Mouse (Mus musculus) forebrain, postnatal 0 days (tissue): ENCODE data around the gene Nkg7. TPM values are rescaled to one million over a fixed set of nuclear protein-coding genes. Genes with fewer than 3 reads are reported as not detected.
"Not testable (repeated sequence)": the region's sequence is repeated elsewhere in the genome, so short reads cannot be mapped to it uniquely, and the experiment has no call there.

Experiments
- ATAC-seq: fragments of 200-750 bp; cut with Nextera tagmentation; 2 replicates; pipeline ENCODE4 v1.8.0; 2017; ENCODE audit warnings: mild to moderate bottlenecking, moderate library complexity
- DNase-seq: peaks from one replicate; pipeline ENCODE4 v3.0.0-alpha.2; 2015
- H3K27ac ChIP-seq: fragments of 300-500 bp; sonication (generic); 2 replicates; pipeline ENCODE4 v1.5.1; 2014; ENCODE audit warnings: low read depth, mild to moderate bottlenecking, antibody characterized with exemption, low read length, moderate library complexity, mixed read lengths
- H3K27me3 ChIP-seq: fragments of 300-500 bp; sonication (generic); 2 replicates; pipeline ENCODE4 v1.6.1; 2014; ENCODE audit warnings: mild to moderate bottlenecking, low read length, mixed read lengths; ENCODE audit not compliant: insufficient read depth
- H3K36me3 ChIP-seq: fragments of 300-500 bp; sonication (generic); 2 replicates; pipeline ENCODE4 v1.6.1; 2014; ENCODE audit warnings: mild to moderate bottlenecking, moderate library complexity; ENCODE audit not compliant: insufficient read depth
- H3K4me1 ChIP-seq: fragments of 300-500 bp; sonication (generic); 2 replicates; pipeline ENCODE4 v1.6.1; 2014; ENCODE audit warnings: antibody characterized with exemption; ENCODE audit not compliant: insufficient read depth
- H3K4me2 ChIP-seq: fragments of 300-500 bp; sonication (generic); 2 replicates; pipeline ENCODE4 v1.6.1; 2014; ENCODE audit warnings: low read depth, mild to moderate bottlenecking, moderate library complexity
- H3K4me3 ChIP-seq: fragments of 300-500 bp; sonication (generic); 2 replicates; pipeline ENCODE4 v1.5.1; 2014; ENCODE audit warnings: low read depth, low read length, mixed read lengths
- H3K9ac ChIP-seq: fragments of 300-500 bp; sonication (generic); 2 replicates; pipeline ENCODE4 v1.6.1; 2014; ENCODE audit warnings: mild to moderate bottlenecking
- H3K9me3 ChIP-seq: fragments of 300-500 bp; sonication (generic); 2 replicates; pipeline ENCODE4 v1.6.1; 2016; ENCODE audit warnings: low read length
- CTCF ChIP-seq: sonication (generic); IDR thresholded peaks from 2 replicates; pipeline ENCODE4 v1.5.1; 2016; ENCODE audit warnings: antibody characterized with exemption, control low read depth, low read depth
- WGBS: fragments of 180-500 bp; shearing (Covaris S2); extraction: QIAGEN DNeasy Blood & Tissue Kit; methylation state at CpG from one replicate; pipeline ENCODE4 v1.1.7; 2014; 5-methylcytosine and 5-hydroxymethylcytosine counted together
- polyA plus RNA-seq: library from polyadenylated mRNA; unstranded; fragments of >200 nt; fragmentation: Nextera tagmentation; extraction: Ambion mirVana; gene quantifications from 2 replicates; pipeline ENCODE4 v1.2.1, GENCODE M21; 2015
- total RNA-seq: library from RNA; depleted of rRNA; stranded (reverse); fragments of >200 nt; gene quantifications from 2 replicates; pipeline ENCODE4 v1.2.3, GENCODE M21; 2014; rRNA removed

The Nkg7 gene
- total RNA-seq (not detected in 2 replicates), polyA plus RNA-seq (not detected in 2 replicates)

GRCm38 (mm10) chr7:43436341-43437255 is at the start of gene Nkg7:
TSS of gene Nkg7 (plus strand) at chr7:43437073.
- Histone ChIP-seq H3K27me3 (no peaks in the 10 kb centered on the region), H3K4me1 (no peaks in the 10 kb centered on the region), H3K36me3 (no peaks in the 10 kb centered on the region), H3K9ac (no peak within 1 kb of the TSS), H3K4me2 (no peak within 1 kb of the TSS), H3K9me3 (no peaks in the 10 kb centered on the region), H3K4me3 (no peak within 1 kb of the TSS), H3K27ac (no peak within 1 kb of the TSS)
- DNase-seq (no peak), ATAC-seq (no peak)
- 79% methylated on average over 10 of the region's 10 CpGs for WGBS
- no peak for TF ChIP-seq CTCF

DNA sequence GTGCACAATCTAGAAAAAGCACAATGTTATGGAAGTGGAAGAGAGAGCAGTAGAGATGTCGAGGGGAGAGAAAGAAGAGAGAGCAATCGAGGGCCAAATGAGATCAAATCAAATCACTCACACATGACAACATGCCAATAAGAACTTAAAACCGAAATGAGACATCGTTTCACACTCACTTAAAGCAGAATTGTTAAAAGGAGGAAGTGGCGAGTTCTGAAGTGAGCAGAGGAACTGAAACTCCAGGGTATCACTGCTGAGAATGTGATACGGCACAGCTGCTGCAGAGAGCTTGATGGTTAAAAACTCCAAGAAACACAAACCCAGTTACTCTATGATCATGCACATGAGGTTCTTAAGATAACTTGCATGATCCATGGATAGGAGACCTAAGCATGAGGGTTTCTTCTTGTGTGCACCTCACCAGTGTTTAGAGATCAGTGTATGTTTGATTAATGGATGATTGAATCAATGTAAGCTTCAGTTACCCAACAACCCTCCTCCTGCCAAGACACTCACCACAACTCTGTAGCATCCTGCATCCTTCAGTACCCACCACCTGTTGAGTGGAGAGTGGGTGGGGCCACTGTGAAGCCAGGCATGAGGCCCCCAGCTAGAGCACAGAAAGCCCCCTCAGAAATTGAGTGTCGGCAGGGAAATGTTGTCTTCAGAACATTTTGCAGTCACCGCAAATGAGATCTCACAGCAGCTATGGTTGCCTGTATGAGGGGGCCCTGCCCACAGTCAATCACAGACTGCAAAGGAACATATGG is 44.3 kb upstream of the Nkg7 start:
- no peaks in the 10 kb centered on the region for H3K27me3 ChIP-seq
- DNase-seq (no peak), ATAC-seq (no peak)
- no peaks in the 10 kb centered on the region for H3K9me3 ChIP-seq
- no peaks in the 10 kb centered on the region for H3K36me3 ChIP-seq
- TF ChIP-seq CTCF, result no peak
- 82% methylated on average over 8 of the region's 8 CpGs for WGBS
- no peaks in the 10 kb centered on the region for H3K4me1 ChIP-seq
- no peak overlapping the region for H3K4me3 ChIP-seq
- no peak overlapping the region for H3K9ac ChIP-seq
- H3K4me2 ChIP-seq, result no peak overlapping the region
- H3K27ac ChIP-seq, result no peak overlapping the region

GRCm38 (mm10) chr7:43399501-43399900 is 37.4 kb upstream of the Nkg7 start:
- H3K9me3 ChIP-seq, result no peaks in the 10 kb centered on the region
- H3K27me3 ChIP-seq, result no peaks in the 10 kb centered on the region
- H3K36me3 ChIP-seq, result no peaks in the 10 kb centered on the region
- TF ChIP-seq CTCF, result no peak
- ATAC-seq, result no peak
- no peaks in the 10 kb centered on the region for H3K4me1 ChIP-seq
- H3K4me2 ChIP-seq, result no peak overlapping the region
- H3K4me3 ChIP-seq, result no peak overlapping the region
- no peak for DNase-seq
- no peak overlapping the region for H3K27ac ChIP-seq
- no peak overlapping the region for H3K9ac ChIP-seq
- WGBS, result 91% methylated on average over 2 of the region's 2 CpGs

- Histone ChIP-seq H3K4me3 (no peak overlapping the region), H3K4me1 (no peaks in the 10 kb centered on the region), H3K36me3 (no peaks in the 10 kb centered on the region), H3K9me3 (no peaks in the 10 kb centered on the region), H3K9ac (no peak overlapping the region), H3K4me2 (no peak overlapping the region), H3K27ac (no peak overlapping the region), H3K27me3 (no peaks in the 10 kb centered on the region)
- no peak for TF ChIP-seq CTCF
- no peak for ATAC-seq
- no peak for DNase-seq
- 54% methylated on average over 2 of the region's 2 CpGs for WGBS
These were observed 34.2 kb upstream of the Nkg7 start for GRCm38 (mm10) chr7:43402718-43403117.

- TF ChIP-seq CTCF, result no peak
- H3K4me3 ChIP-seq, result no peak overlapping the region
- no peak overlapping the region for H3K9ac ChIP-seq
- no peaks in the 10 kb centered on the region for H3K27me3 ChIP-seq
- no peaks in the 10 kb centered on the region for H3K4me1 ChIP-seq
- H3K9me3 ChIP-seq, result no peaks in the 10 kb centered on the region
- no peak overlapping the region for H3K4me2 ChIP-seq
- no peak overlapping the region for H3K27ac ChIP-seq
- WGBS, result 82% methylated on average over 3 of the region's 3 CpGs
- ATAC-seq, result no peak
- H3K36me3 ChIP-seq, result no peaks in the 10 kb centered on the region
- DNase-seq, result no peak
These were observed 29.3 kb upstream of the Nkg7 start for GRCm38 (mm10) chr7:43407573-43407972.

DNA sequence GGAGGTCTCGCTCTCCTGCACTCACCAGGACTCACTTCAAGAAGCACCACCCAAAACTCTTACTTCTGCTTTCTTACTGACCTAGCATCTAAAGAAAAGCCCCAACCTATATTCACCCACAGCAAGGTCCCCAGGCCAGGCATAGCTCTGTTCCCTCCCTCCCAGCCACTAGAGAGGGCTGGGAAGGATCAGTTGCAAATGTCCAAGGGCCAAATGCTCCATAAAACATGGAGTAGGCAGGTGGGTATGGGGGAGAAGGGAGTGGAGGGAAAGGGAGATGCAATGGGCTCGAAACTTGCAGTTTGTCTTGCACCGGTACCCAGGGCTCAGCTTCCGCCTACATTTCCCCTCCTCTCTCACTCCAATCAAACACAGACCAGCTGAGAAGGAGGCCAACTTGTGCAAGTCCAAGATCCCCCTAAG is 28.7 kb upstream of the Nkg7 start, which contains the start of gene Siglecg:
Gene Siglecg, plus strand, starts transcription at position 74 of the 423 bp plus-strand sequence.
- H3K4me1 ChIP-seq, result no peaks in the 10 kb centered on the region
- no peak within 1 kb of the TSS for H3K4me2 ChIP-seq
- no peak for TF ChIP-seq CTCF
- no peak for ATAC-seq
- H3K9ac ChIP-seq, result no peak within 1 kb of the TSS
- H3K36me3 ChIP-seq, result no peaks in the 10 kb centered on the region
- no peaks in the 10 kb centered on the region for H3K27me3 ChIP-seq
- no peaks in the 10 kb centered on the region for H3K9me3 ChIP-seq
- DNase-seq, result no peak
- no peak within 1 kb of the TSS for H3K27ac ChIP-seq
- no peak within 1 kb of the TSS for H3K4me3 ChIP-seq
- 84% methylated on average over 4 of the region's 4 CpGs for WGBS

DNA sequence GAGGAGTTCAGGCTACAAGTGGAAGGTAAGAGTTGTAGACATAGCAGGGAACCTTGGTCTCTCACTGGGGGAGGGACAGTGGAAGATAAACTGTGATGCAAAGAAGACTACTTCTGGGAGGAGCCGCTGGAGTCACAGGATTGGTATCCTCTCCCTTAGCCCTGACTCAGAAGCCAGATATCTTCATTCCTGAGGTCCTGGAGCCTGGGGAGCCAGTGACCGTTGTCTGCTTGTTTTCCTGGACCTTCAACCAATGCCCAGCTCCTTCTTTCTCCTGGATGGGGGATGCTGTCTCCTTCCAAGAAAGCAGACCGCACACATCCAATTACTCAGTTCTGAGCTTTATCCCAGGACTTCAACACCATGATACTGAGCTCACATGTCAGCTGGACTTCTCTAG is 27.8 kb upstream of the Nkg7 start:
- TF ChIP-seq CTCF, result no peak
- ATAC-seq, result no peak

DNA sequence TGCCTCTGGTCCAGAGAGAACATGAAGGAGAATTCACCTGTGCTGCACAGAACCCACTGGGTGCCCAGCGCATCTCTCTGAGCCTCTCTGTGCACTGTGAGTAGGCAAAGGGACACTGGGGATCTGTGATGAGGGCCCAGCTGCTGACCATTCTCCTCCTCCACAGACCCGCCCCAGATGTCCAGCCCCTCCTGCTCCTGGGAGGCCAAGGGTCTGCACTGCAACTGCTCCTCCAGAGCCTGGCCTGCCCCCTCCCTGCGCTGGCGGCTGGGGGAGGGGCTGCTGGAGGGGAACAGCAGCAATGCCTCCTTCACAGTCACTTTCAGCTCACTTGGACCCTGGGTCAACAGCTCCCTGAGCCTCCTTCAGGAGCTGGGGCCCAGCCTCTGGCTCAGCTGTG is 25.1 kb upstream of the Nkg7 start:
- not testable (repeated sequence) for H3K4me3 ChIP-seq, DNase-seq, H3K27ac ChIP-seq, H3K4me1 ChIP-seq, H3K9me3 ChIP-seq, H3K4me2 ChIP-seq, H3K27me3 ChIP-seq, H3K9ac ChIP-seq, H3K36me3 ChIP-seq, ATAC-seq
- 32% methylated on average over 4 of the region's 4 CpGs for WGBS

More for the DNA sequence above, 27.8 kb upstream of the Nkg7 start:
- no peak for DNase-seq
- Histone ChIP-seq H3K9me3 (no peaks in the 10 kb centered on the region), H3K36me3 (no peaks in the 10 kb centered on the region), H3K4me2 (no peak overlapping the region), H3K27ac (no peak overlapping the region), H3K9ac (no peak overlapping the region), H3K4me1 (no peaks in the 10 kb centered on the region), H3K27me3 (no peaks in the 10 kb centered on the region), H3K4me3 (no peak overlapping the region)
- WGBS, result 93% methylated on average over 3 of the region's 3 CpGs
